Mouse (Mus musculus): ENCODE data around the gene Sept9.
A peak's percentile ranks its signal among the peaks of the same experiment; 100 is the strongest.

Sept9 gene

GRCm38 (mm10) chr11:117220777-117221176 lies 21.3 kb downstream of the Sept9 start:
- no peak for DNase-seq (ENCODE audit: low read depth, low spot score)

GRCm38 (mm10) chr11:117221182-117221581 lies 21.7 kb downstream of the Sept9 start:
- no peak for DNase-seq (ENCODE audit: low read depth, low spot score)

- DNase-seq (ENCODE audit: low read depth, low spot score) = no peak
Measured at GRCm38 (mm10) chr11:117222899-117223298, 23.4 kb downstream of the Sept9 start.

- no peak for DNase-seq (ENCODE audit: low read depth, low spot score)
Measured at GRCm38 (mm10) chr11:117224804-117225203, 25.3 kb downstream of the Sept9 start.

GRCm38 (mm10) chr11:117225531-117226213 lies 26.2 kb downstream of the Sept9 start:
- no peak for DNase-seq (ENCODE audit: low read depth, low spot score)

- no peak for DNase-seq (ENCODE audit: low read depth, low spot score)
Measured at GRCm38 (mm10) chr11:117226214-117226535, 26.7 kb downstream of the Sept9 start.

GRCm38 (mm10) chr11:117228139-117228538 lies 28.7 kb downstream of the Sept9 start:
- DNase-seq (ENCODE audit: low read depth, low spot score) = no peak

GRCm38 (mm10) chr11:117231551-117231950 lies 32.1 kb downstream of the Sept9 start:
- DNase-seq (ENCODE audit: low read depth, low spot score) = no peak

GRCm38 (mm10) chr11:117232032-117232431 lies 32.6 kb downstream of the Sept9 start:
- DNase-seq (ENCODE audit: low read depth, low spot score) = no peak

GRCm38 (mm10) chr11:117232886-117233458 lies 33.5 kb downstream of the Sept9 start:
- no peak for DNase-seq (ENCODE audit: low read depth, low spot score)

- DNase-seq (ENCODE audit: low read depth, low spot score) = no peak
Measured at GRCm38 (mm10) chr11:117233818-117234217, 34.4 kb downstream of the Sept9 start.

GRCm38 (mm10) chr11:117235086-117235897 lies 35.8 kb downstream of the Sept9 start:
- DNase-seq (ENCODE audit: low read depth, low spot score) = no peak

- DNase-seq (ENCODE audit: low read depth, low spot score) = no peak
Measured at GRCm38 (mm10) chr11:117235898-117236459, 36.5 kb downstream of the Sept9 start.

- peak; percentile 79 for DNase-seq (ENCODE audit: low read depth, low spot score)
Measured at GRCm38 (mm10) chr11:117238169-117238568, 38.7 kb downstream of the Sept9 start.

GRCm38 (mm10) chr11:117239617-117240016 lies 40.2 kb downstream of the Sept9 start:
- DNase-seq (ENCODE audit: low read depth, low spot score) = no peak

GRCm38 (mm10) chr11:117240322-117240721 lies 40.9 kb downstream of the Sept9 start:
- DNase-seq (ENCODE audit: low read depth, low spot score) = no peak

GRCm38 (mm10) chr11:117240861-117241738 lies 41.6 kb downstream of the Sept9 start:
- no peak for DNase-seq (ENCODE audit: low read depth, low spot score)

- DNase-seq (ENCODE audit: low read depth, low spot score) = no peak
Measured at GRCm38 (mm10) chr11:117242339-117243084, 43.1 kb downstream of the Sept9 start.

- DNase-seq (ENCODE audit: low read depth, low spot score) = no peak
Measured at GRCm38 (mm10) chr11:117243536-117244290, 44.3 kb downstream of the Sept9 start.

Measured in retina, postnatal 7 days (tissue).